Mouse (Mus musculus) neural tube, embryonic 11.5 days (tissue): Measurements from ENCODE around the gene Tcta. TPM values are rescaled to one million over a fixed set of nuclear protein-coding genes. Genes with fewer than 3 reads are reported as not detected.

Source experiments
- ATAC-seq: fragments of 200-750 bp; cut with Nextera tagmentation; 2 replicates; pipeline ENCODE4 v1.8.0; 2017; ENCODE audit warnings: moderate number of reproducible peaks, mild to moderate bottlenecking, moderate TSS enrichment, moderate library complexity; ENCODE audit not compliant: insufficient read depth, low FRiP score, low TSS enrichment
- DNase-seq: peaks from one replicate; pipeline ENCODE4 v3.0.0-alpha.2; 2015; ENCODE audit warnings: low spot score
- H3K27ac ChIP-seq: fragments of 300-500 bp; sonication (generic); 2 replicates; pipeline ENCODE4 v1.5.1; 2014; ENCODE audit warnings: low read depth, mild to moderate bottlenecking, low read length
- H3K27me3 ChIP-seq: fragments of 300-500 bp; sonication (generic); 2 replicates; pipeline ENCODE4 v1.6.1; 2014; ENCODE audit warnings: mild to moderate bottlenecking, low read length, mixed read lengths; ENCODE audit not compliant: control insufficient read depth, insufficient read depth
- H3K36me3 ChIP-seq: fragments of 300-500 bp; sonication (generic); 2 replicates; pipeline ENCODE4 v1.6.1; 2014; ENCODE audit warnings: mild to moderate bottlenecking, low read length, moderate library complexity, mixed read lengths; ENCODE audit not compliant: control insufficient read depth, insufficient read depth
- H3K4me1 ChIP-seq: fragments of 300-500 bp; sonication (generic); 2 replicates; pipeline ENCODE4 v1.6.1; 2014; ENCODE audit warnings: low read length, mixed read lengths; ENCODE audit not compliant: control insufficient read depth, insufficient read depth
- H3K4me2 ChIP-seq: fragments of 300-500 bp; sonication (generic); 2 replicates; pipeline ENCODE4 v1.6.1; 2014; ENCODE audit warnings: low read depth, mild to moderate bottlenecking, moderate library complexity
- H3K4me3 ChIP-seq: fragments of 300-500 bp; sonication (generic); 2 replicates; pipeline ENCODE4 v1.5.1; 2014; ENCODE audit warnings: low read depth, low read length
- H3K9ac ChIP-seq: fragments of 300-500 bp; sonication (generic); 2 replicates; pipeline ENCODE4 v1.6.1; 2014; ENCODE audit warnings: mild to moderate bottlenecking, low read length
- H3K9me3 ChIP-seq: fragments of 300-500 bp; sonication (generic); 2 replicates; pipeline ENCODE4 v1.6.1; 2016; ENCODE audit warnings: low read length; ENCODE audit not compliant: control insufficient read depth
- WGBS: fragments of 180-500 bp; shearing (Covaris S2); extraction: QIAGEN DNeasy Blood & Tissue Kit; methylation state at CpG from one replicate; pipeline ENCODE4 v1.1.7; 2014; 5-methylcytosine and 5-hydroxymethylcytosine counted together
- polyA plus RNA-seq: library from polyadenylated mRNA; unstranded; fragments of >200 nt; fragmentation: Nextera tagmentation; extraction: Ambion mirVana; gene quantifications from 2 replicates; pipeline ENCODE4 v1.2.1, GENCODE M21; 2014

The Tcta gene
- polyA plus RNA-seq, 1 experiment from 2014 or later = 31.4 TPM

- no peak for ATAC-seq
These were observed 38.3 kb downstream of the Tcta start for GRCm38 (mm10) chr9:108267691-108268090.

GRCm38 (mm10) chr9:108266261-108266935, 39.6 kb downstream of the Tcta start:
- DNase-seq = no peak
- no peaks in the 10 kb centered on the region for H3K36me3 ChIP-seq
- 68% methylated on average over 10 of the region's 10 CpGs for WGBS

More at GRCm38 (mm10) chr9:108267691-108268090, 38.3 kb downstream of the Tcta start:
- Histone ChIP-seq H3K9ac (no peak overlapping the region), H3K4me3 (no peak overlapping the region), H3K27ac (no peak overlapping the region), H3K27me3 (no peaks in the 10 kb centered on the region), H3K4me1 (peaks cover 6% of the 10 kb centered on the region), H3K9me3 (no peaks in the 10 kb centered on the region), H3K4me2 (no peak overlapping the region), H3K36me3 (no peaks in the 10 kb centered on the region)
- 86% methylated on average over 7 of the region's 7 CpGs for WGBS
- no peak for DNase-seq

GRCm38 (mm10) chr9:108264191-108264921, 41.6 kb downstream of the Tcta start:
- WGBS = 13% methylated on average over 10 of the region's 10 CpGs
- Histone ChIP-seq H3K4me1 (peaks cover 15% of the 10 kb centered on the region), H3K27me3 (no peaks in the 10 kb centered on the region), H3K36me3 (no peaks in the 10 kb centered on the region), H3K4me2 (peak overlapping the region; percentile 53), H3K27ac (peak overlapping the region; percentile 30), H3K9ac (peak overlapping the region; percentile 46), H3K4me3 (peak overlapping the region; percentile 78), H3K9me3 (no peaks in the 10 kb centered on the region)
- ATAC-seq (no peak; the same call in none of the 2 replicates), DNase-seq (no peak)

More at GRCm38 (mm10) chr9:108266261-108266935, 39.6 kb downstream of the Tcta start:
- ATAC-seq = no peak
- H3K27me3 ChIP-seq = no peaks in the 10 kb centered on the region
- no peak overlapping the region for H3K27ac ChIP-seq
- peaks cover 15% of the 10 kb centered on the region for H3K4me1 ChIP-seq
- H3K4me2 ChIP-seq = no peak overlapping the region
- H3K4me3 ChIP-seq = no peak overlapping the region
- H3K9ac ChIP-seq = no peak overlapping the region
- H3K9me3 ChIP-seq = no peaks in the 10 kb centered on the region

- peak within 1 kb of the TSS; percentile 86 for H3K27ac ChIP-seq
- DNase-seq (peak; percentile 99), ATAC-seq (peak; percentile 99)
- H3K4me1 ChIP-seq = peaks cover 15% of the 10 kb centered on the region
- peak within 1 kb of the TSS; percentile 53 for H3K4me2 ChIP-seq
- no peaks in the 10 kb centered on the region for H3K27me3 ChIP-seq
- H3K9me3 ChIP-seq = no peaks in the 10 kb centered on the region
- H3K4me3 ChIP-seq = peak within 1 kb of the TSS; percentile 78
- peak within 1 kb of the TSS; percentile 81 for H3K9ac ChIP-seq
- 0% methylated on average over 70 of the region's 71 CpGs for WGBS
- H3K36me3 ChIP-seq = no peaks in the 10 kb centered on the region
These were observed 42.2 kb downstream of the Tcta start, which contains the start of gene Dag1 for GRCm38 (mm10) chr9:108263690-108264190. Gene Dag1, minus strand, starts transcription at chr9:108263958.

GRCm38 (mm10) chr9:108263131-108263681, 42.8 kb downstream of the Tcta start:
- Histone ChIP-seq H3K4me3 (peak overlapping the region; percentile 78), H3K4me1 (peaks cover 15% of the 10 kb centered on the region), H3K27ac (peak overlapping the region; percentile 86), H3K9ac (peak overlapping the region; percentile 81), H3K4me2 (peak overlapping the region; percentile 53), H3K36me3 (no peaks in the 10 kb centered on the region), H3K9me3 (no peaks in the 10 kb centered on the region), H3K27me3 (no peaks in the 10 kb centered on the region)
- WGBS = 1% methylated on average over 52 of the region's 62 CpGs
- peak; percentile 59 for DNase-seq
- ATAC-seq = peak; percentile 67

- peak overlapping the region; percentile 53 for H3K4me2 ChIP-seq
- no peak for DNase-seq
- no peaks in the 10 kb centered on the region for H3K9me3 ChIP-seq
- ATAC-seq = no peak
- H3K27ac ChIP-seq = no peak overlapping the region
- peak overlapping the region; percentile 81 for H3K9ac ChIP-seq
- peaks cover 15% of the 10 kb centered on the region for H3K4me1 ChIP-seq
- H3K36me3 ChIP-seq = no peaks in the 10 kb centered on the region
- H3K27me3 ChIP-seq = no peaks in the 10 kb centered on the region
- H3K4me3 ChIP-seq = peak overlapping the region; percentile 78
- 49% methylated on average over 11 of the region's 11 CpGs for WGBS
These were observed 43.4 kb downstream of the Tcta start for GRCm38 (mm10) chr9:108262494-108263049.

- H3K9ac ChIP-seq = no peak overlapping the region
- 70% methylated on average over 7 of the region's 7 CpGs for WGBS
These were observed 44.1 kb downstream of the Tcta start for GRCm38 (mm10) chr9:108261865-108262264.

GRCm38 (mm10) chr9:108260526-108260925, 45.4 kb downstream of the Tcta start:
- H3K9ac ChIP-seq = no peak overlapping the region
- H3K36me3 ChIP-seq = no peaks in the 10 kb centered on the region
- ATAC-seq (no peak), DNase-seq (no peak)
- no peaks in the 10 kb centered on the region for H3K27me3 ChIP-seq
- no peak overlapping the region for H3K4me2 ChIP-seq
- H3K4me3 ChIP-seq = no peak overlapping the region
- 87% methylated on average over 4 of the region's 4 CpGs for WGBS
- no peak overlapping the region for H3K27ac ChIP-seq
- peaks cover 15% of the 10 kb centered on the region for H3K4me1 ChIP-seq
- no peaks in the 10 kb centered on the region for H3K9me3 ChIP-seq

More at GRCm38 (mm10) chr9:108261865-108262264, 44.1 kb downstream of the Tcta start:
- peak overlapping the region; percentile 53 for H3K4me2 ChIP-seq
- peak overlapping the region; percentile 78; the same call in 1 of the 2 replicates for H3K4me3 ChIP-seq
- ATAC-seq = no peak
- DNase-seq = no peak
- no peaks in the 10 kb centered on the region for H3K9me3 ChIP-seq
- no peaks in the 10 kb centered on the region for H3K36me3 ChIP-seq
- no peak overlapping the region for H3K27ac ChIP-seq
- peaks cover 15% of the 10 kb centered on the region for H3K4me1 ChIP-seq
- H3K27me3 ChIP-seq = no peaks in the 10 kb centered on the region
